In genomic region chr8:69540331-69540730, GRCm38 (mm10) we compare ENCODE assay signal across 13 mouse cellular contexts. TPM values are rescaled to one million over a fixed set of nuclear protein-coding genes. Genes with fewer than 3 reads are reported as not detected.
"Had no signal": no experiment of that assay in that cellular context is flagged by ENCODE, and none has a peak within 500 bp of the region (broad histone marks: within the 10 kb centered on the region; RNA-seq: fewer than 3 reads in every experiment).

No protein-coding gene starts in this region.

RNA-seq across cellular contexts. Expression of gene Gm7697, which starts 17.6 kb away (rescaled TPM):
- total RNA-seq: neutrophil, adult 5-6 weeks had no signal
- polyA plus RNA-seq: neural tube, embryonic 13.5 days; neural tube, embryonic 14.5 days; neural tube, embryonic 15.5 days; small intestine, adult 2 months; spleen, adult 2 months; stomach, embryonic 14.5 days; stomach, embryonic 15.5 days; stomach, embryonic 16.5 days; stomach, postnatal 0 days; thymus, adult 2 months; thymus, postnatal 0 days; urinary bladder, adult 2 months had no signal
